Mouse (Mus musculus): ENCODE data around the gene Psme3.
"Not testable (repeated sequence)": the region's sequence is repeated elsewhere in the genome, so short reads cannot be mapped to it uniquely, and the experiment has no call there.

Gene Psme3

DNA sequence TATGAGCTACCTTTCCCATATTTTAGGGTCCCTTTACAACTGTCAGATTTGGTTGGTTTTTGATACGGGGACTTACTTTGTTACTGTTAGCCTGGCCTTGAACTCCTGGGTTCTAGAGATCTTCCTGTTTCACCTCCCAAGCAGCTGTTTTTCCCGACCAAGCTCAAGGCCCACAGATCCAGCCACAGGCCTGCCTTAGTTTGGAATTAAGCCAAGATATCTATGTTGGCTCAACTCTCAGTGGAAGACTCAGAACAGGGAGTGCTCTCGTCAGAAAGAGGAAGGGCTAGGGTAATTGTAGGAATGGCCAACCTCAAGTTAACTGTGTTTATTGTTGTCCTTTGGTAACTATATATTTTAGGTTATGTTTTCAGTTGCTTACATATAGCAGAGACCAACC, 3.9 kb upstream of the Psme3 start:
- DNase-seq (ENCODE audit: low read depth, low spot score): no peak

GRCm38 (mm10) chr11:101314567-101314966, 1.4 kb upstream of the Psme3 start:
- no peak for DNase-seq (ENCODE audit: low read depth, low spot score)

GRCm38 (mm10) chr11:101315082-101315650, 847 bp upstream of the Psme3 start:
- no peak for DNase-seq (ENCODE audit: low read depth, low spot score)

DNA sequence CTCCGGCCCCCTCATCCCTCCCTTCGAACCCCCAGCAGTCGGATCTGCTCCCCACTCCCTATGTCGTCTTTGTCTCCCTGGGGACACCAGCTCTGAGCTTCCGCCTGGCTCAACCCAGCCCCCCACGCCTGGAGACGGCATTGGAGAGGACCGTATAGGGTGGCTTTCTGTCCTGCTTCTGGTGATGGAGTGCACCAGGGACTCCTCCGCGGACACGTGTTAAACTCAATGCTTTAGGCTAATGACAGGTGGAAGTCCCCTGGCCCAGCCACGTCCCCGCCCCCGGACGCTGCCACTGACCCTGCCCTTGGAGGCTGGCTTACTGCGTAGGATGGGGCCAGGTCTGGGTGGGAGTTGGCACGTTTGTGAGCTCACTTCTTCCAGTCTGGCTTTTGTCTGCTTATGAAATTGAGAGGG, 496 bp downstream of the Psme3 start:
- DNase-seq (ENCODE audit: low read depth, low spot score): no peak

GRCm38 (mm10) chr11:101323609-101324008, 7.6 kb downstream of the Psme3 start:
- no peak for DNase-seq (ENCODE audit: low read depth, low spot score)

DNA sequence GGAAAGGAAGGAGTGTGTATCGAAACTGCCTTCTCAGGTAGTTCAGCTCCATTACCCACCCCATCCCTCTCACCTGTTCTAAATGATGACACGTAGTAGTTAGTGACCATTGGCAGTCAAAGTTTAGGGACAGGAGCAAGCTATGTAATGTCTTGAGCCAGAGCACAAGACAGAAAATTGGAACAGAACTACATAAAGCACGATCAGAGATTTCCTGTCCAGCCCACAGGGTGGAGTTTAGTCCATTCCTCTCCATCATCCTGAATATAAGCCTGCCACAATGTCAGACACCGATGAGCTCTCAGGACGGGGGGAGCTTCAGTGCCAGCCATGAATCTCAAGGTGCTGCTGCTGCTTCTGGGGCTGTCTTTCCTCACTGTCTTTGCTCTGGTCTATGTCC, 8.8 kb downstream of the Psme3 start, which contains the start of gene Aoc2:
TSS of gene Aoc2 (plus strand) at position 301 of the 400 bp plus-strand sequence.
- no peak for DNase-seq (ENCODE audit: low read depth, low spot score)

GRCm38 (mm10) chr11:101325201-101325600, 9.2 kb downstream of the Psme3 start:
- DNase-seq (ENCODE audit: low read depth, low spot score): not testable (repeated sequence)

- no peak for DNase-seq (ENCODE audit: low read depth, low spot score)
Observed at GRCm38 (mm10) chr11:101326147-101326546, 10.1 kb downstream of the Psme3 start.

GRCm38 (mm10) chr11:101327311-101327710, 11.3 kb downstream of the Psme3 start:
- no peak for DNase-seq (ENCODE audit: low read depth, low spot score)

- no peak for DNase-seq (ENCODE audit: low read depth, low spot score)
Observed at GRCm38 (mm10) chr11:101328941-101329635, 13.1 kb downstream of the Psme3 start.

DNA sequence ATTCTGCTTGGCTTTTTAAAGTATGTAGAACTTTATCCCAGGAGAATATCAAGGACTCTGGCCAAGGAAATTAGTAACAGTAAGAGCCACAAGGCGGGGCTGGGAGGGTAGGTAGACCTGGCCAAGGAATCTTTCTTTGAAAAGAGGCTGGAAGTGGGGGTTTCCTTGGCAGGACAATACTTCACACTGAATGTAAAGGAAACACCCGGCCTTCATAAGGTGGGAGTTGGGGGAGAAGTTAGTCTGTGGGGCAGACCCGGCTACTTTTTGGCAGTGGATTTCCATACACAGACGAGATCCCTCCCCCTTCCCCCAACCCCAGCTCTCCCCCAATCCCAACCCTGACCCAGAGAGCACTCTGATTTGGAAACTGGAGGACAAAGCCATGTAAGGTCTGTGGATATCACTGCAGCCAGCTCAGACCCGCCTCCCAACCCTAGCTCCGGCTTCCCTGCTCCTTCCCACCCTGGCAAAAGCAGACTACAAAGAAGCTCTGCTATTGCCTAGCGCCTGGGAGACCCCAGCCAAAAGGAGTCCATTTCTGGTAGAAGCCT, 14.4 kb downstream of the Psme3 start, which contains the start of gene Aoc3:
TSS of gene Aoc3 (plus strand) at position 235 of the 554 bp plus-strand sequence.
- DNase-seq (ENCODE audit: low read depth, low spot score): no peak

GRCm38 (mm10) chr11:101330961-101331360, 14.9 kb downstream of the Psme3 start:
- not testable (repeated sequence) for DNase-seq (ENCODE audit: low read depth, low spot score)

- DNase-seq (ENCODE audit: low read depth, low spot score): no peak
Observed at GRCm38 (mm10) chr11:101332537-101332936, 16.5 kb downstream of the Psme3 start.

- no peak for DNase-seq (ENCODE audit: low read depth, low spot score)
Observed at GRCm38 (mm10) chr11:101334023-101334422, 18.0 kb downstream of the Psme3 start.

- DNase-seq (ENCODE audit: low read depth, low spot score): no peak
Observed at GRCm38 (mm10) chr11:101334516-101334915, 18.5 kb downstream of the Psme3 start.

GRCm38 (mm10) chr11:101335685-101336084, 19.7 kb downstream of the Psme3 start:
- no peak for DNase-seq (ENCODE audit: low read depth, low spot score)

DNA sequence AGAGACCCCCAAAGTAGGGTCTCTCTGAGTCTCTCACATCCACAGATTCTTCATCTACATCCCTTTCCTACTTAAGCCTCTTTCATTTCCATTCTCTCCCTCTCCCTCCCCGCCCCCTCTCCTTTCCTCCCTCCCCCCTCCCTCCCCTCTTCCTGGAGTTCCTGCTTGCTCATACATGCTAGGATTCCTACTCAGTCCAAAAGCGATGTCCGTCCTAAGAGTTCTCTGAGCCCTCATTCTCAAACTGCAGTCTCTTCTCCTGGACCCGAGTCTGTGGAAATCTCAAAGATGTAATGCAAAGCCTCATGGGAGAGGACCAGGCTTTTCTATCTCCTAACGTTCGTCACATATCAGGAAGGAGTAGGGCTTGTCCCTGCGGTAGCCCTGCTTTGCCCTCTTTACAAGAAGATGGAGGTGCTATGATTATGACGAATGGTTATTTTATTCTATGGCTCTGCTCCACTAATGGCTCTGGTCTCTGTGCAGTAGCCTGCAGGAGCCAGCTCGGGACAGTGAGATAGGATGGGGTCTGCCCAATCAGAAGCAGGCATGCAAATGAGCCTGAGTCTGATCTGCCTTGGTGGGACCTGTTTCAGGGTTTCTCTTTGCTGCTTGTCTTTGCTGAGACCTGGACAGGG, 22.2 kb downstream of the Psme3 start:
- no peak for DNase-seq (ENCODE audit: low read depth, low spot score)

DNA sequence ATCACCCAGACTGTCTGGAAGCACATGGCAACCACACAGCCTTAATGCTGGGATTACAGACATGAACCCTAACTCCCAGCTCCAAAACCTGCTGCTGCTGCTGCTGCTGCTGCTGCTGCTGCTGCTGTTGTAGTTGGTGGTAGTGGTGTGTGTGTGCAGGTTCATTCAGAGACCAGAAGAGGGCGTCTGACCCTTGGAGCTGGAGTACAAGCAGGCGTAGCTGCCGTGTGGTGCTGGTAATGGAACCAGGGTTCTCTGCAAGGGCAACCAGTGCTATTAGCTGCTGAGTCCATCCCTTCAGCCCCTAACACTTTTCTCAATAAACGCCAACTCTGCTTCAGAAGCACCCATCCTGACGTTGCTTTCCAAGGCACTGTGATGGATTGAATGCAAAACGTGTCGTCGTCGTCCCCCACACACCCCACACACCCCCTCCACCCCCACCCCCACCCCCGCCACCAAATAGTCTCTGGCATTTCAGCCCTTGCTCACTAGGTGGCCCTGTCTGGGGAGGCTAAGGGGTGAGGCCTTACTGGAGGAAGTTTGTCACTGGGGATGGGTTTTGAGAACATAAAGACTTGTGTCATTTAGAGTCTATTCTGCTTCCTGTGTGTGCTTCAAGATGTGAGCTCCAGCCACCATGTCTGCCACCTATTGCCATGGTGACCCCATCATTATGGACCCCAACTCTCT, 31.2 kb downstream of the Psme3 start:
- DNase-seq (ENCODE audit: low read depth, low spot score): no peak

DNA sequence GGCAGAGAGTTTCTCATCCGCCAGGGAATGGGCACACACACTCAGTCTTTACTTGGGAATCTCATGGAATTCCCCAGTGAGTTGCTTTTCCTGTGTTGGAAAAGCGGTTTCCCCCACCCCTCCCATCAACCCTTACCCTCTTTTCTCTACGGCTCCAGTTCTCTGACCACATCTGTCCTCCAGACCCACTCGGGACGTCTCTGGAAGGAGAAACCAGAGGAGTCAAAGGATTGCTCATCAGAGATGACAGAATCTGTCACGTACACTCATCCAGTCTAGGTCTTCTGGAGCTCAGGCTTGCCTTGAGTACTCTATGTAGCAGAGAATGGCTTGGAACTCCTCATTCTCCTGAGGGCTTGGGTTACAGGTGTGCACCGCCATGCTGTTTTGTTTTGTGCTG, 32.8 kb downstream of the Psme3 start:
- no peak for DNase-seq (ENCODE audit: low read depth, low spot score)

DNA sequence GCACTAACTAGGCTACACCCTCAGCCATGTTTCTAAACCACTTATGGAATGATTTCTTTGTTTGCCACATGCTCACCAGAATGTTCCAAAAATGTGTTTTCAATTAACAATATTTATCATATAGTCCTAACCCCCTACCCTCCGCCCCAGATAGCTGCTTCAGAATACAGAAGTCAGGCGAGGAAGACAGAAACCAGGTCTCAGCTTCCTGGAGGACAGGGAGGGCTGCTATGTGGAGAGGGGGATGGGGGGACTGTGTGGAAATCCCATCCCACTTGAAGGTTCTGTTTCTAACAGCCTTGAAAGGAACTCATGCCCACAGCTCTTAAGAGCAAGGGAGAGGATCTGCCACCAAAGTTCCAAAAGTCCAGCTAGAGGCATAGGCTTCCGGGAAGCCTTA, 33.2 kb downstream of the Psme3 start:
- DNase-seq (ENCODE audit: low read depth, low spot score): no peak

DNA sequence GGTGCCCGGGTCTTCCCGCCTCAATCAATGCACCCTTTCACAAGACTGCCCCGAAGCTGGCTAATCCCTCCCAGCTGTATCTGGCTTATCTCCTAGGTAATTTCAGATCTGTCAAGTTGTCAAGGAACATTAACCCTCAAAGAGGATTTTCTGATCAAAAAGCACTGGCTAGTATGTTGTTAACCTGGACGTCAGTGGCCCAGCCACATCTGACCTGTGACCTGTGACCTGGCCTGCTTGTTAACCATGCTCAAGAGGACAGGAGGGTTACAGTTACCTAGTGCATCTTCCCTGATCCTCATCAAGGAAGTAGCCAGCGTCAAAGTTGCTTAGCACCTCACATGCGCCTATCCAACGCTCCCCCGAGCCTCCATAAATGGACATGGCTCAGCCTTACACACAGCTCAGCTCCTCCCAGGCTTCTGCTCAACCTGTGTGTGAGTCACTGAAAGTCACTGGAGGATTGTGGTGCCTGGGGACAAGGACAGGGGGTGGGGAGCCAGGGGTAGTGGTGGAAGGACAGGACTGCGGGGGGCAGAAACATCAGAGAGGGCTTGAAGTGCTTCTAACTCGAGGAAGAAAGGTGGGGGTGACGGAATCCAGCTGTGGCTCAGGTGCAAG, 35.2 kb downstream of the Psme3 start:
- no peak for DNase-seq (ENCODE audit: low read depth, low spot score)
